Mouse (Mus musculus): ENCODE data around the gene Ssbp4. TPM values are rescaled to one million over a fixed set of nuclear protein-coding genes. Genes with fewer than 3 reads are reported as not detected.
A peak's percentile ranks its signal among the peaks of the same experiment; 100 is the strongest.

The Ssbp4 gene
- total RNA-seq, 2 experiments from 2014 or later: 272 to 279 TPM

GRCm38 (mm10) chr8:70607898-70608748 is 549 bp downstream of the Ssbp4 start:
- peak; percentile 59 to 72 for DNase-seq (ENCODE audit: low spot score in 2 of 2)

DNA sequence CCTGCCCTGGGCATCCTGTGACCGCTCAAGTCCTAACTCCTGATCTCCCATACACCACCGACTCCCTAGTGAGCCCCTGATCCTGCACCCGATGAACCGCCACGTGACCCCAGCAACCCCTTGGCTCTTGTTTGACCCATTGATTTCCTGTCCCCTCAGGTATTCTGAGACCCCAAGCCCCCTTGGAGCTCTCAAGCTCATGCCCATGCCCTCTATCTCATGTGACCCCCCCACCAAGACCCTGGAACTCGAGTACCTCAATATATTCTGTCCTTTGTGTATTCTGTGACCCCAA is 1.1 kb downstream of the Ssbp4 start:
- no peak for DNase-seq (ENCODE audit: low spot score in 2 of 2)

GRCm38 (mm10) chr8:70606780-70607602 is 1.7 kb downstream of the Ssbp4 start:
- no peak for DNase-seq (ENCODE audit: low spot score in 2 of 2)

DNA sequence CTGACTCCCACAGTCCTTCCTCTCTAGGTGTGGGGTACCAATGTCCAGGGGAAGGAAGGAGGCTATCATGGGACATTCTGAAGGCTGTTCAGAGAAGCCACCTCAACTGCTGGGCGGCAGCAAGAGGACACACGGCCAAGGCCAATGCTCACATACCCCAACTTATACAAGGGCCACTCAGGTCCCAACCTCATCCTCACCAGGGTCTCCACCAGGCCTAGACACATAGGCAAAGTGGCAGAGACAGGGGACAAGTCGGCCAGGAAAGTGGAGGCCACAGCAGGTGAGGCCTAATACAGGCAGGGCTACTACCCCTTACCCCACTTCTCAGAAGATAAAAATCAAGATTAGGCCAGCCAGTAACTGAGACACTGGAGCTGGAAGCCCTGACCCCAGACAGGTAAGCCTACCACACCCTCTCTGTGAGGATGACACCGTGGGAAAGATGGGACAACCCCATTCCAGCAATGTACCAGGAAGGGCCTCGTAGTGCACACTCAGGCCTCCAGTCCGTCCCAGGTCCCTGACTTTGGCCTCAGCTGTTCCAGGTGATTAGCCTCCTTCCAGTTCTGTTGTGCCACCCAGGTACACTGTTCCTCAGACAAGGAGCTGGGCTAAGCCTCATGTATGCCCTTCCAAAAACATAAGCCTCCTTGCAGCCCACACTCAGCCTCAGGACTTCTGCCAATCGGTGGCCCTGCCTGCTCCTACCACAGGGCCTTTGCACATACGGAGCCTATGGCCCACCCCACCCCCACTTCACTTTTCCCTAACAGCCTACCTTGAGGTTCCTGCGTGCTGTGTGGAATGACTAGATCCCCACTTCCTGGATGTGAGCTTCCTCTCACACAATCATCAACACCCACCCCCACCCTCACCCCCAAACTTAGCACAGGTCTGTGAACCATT is 2.5 kb downstream of the Ssbp4 start:
- DNase-seq (ENCODE audit: low spot score in 2 of 2): no peak

DNA sequence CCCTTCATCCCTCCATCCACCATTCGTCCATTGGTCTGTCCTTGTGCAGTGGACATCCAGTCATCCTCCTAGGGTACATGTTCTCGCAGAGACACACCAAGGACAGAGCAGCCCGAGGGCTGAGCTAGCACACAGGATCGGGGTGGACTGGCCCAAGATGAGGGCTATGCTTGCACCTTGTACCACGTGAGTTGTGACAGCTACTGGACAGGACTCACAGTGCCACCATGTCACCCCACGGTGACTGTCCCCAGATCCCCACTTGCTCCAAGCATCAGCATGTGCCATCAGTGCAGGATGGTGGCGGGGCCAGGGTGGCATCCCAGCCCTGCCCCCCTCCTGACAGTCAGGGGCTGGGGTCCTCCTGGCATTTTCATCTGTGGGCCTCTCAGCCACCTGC is 4.1 kb downstream of the Ssbp4 start:
- no peak for DNase-seq (ENCODE audit: low spot score in 2 of 2)

DNA sequence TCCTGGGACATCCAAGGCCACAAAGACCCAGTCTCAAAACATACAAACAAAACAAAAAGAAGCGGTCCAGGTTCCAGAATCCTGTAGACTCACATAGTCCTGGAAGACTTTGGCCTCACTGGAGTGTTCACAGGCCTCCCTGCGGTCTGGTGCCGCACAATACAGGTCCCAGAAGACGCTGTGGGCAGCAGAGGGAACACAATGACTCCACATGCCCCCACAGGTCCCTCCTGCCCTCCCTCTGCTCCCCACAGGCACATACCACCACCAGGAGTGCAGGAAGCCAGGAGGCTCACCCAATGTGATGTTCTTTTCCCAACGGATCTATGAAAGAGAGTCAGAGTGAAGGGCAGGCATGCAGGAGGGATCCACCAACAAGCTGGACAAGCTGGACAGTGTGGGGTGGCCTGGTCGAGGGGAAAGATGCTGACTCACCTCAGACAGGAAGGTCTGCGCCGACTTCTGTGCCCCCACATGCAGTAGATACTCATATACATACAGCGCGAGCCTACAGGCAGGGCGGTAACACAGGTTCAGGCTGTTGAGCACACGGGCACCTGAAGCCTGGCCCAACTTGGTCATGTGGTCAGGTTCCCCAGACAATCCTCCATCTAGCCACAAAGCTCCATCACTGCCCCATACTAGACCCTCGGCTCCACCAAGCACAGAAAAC is 6.4 kb downstream of the Ssbp4 start:
- DNase-seq (ENCODE audit: low spot score in 2 of 2): no peak

DNA sequence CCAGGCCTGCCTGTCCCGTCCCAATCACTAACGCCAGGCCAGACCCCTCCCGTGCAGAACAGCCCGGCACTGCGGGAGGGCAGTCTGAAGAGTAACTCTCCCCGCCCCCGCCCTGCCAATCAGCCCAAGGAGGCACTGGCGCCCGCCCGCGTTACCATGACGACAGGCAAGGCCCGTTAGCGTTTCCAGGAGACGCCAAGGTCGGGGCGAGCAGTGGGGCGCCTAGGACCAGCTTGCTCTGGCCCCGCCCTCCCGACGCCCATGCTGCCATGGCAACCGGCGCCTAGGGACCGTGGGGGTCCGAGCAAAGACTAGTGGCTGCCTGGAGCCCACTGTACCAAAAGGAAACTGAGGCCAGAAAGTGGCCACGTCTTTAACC is 7.4 kb downstream of the Ssbp4 start:
- DNase-seq (ENCODE audit: low spot score in 2 of 2): peak; percentile 84 to 87

GRCm38 (mm10) chr8:70600473-70601270 is 8.0 kb downstream of the Ssbp4 start:
- DNase-seq (ENCODE audit: low spot score in 2 of 2): no peak

DNA sequence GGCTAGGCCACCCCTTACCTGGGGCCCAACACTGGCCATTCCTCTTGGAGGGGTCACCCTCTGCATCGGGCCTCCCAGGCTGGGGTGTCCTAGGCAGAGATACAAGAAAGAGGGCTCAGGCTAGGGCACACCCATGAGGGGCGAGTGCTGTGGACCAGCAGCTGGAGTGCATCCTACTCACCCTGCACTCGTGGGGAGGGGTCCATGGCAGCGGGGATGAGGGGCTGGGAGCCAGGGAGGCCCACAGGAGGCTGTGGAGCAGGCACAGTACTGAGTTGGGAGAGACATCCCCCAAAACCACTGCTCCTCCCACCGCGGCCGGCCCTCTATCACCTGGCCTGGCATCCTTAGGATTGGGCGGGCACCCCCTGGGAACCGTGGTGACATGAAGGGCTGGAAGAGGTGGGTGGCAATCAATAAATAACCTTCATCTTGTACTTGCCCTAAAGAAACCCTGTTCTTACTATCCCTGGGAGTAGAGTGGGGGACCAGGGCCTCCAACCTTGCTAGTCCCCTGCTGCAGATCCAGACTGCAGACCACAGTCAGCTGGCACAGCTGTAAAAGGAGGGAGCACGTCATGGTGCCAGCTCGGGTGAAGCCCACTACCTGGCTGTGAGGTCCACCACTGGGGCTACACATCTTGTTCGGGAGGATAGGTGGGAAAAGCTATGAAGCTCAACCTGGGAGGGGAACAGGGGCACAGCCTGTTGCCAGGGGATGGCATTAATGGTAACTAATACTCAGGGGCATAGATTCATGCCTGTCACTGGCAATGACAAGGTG is 9.0 kb downstream of the Ssbp4 start:
- DNase-seq (ENCODE audit: low spot score in 2 of 2): no peak

DNA sequence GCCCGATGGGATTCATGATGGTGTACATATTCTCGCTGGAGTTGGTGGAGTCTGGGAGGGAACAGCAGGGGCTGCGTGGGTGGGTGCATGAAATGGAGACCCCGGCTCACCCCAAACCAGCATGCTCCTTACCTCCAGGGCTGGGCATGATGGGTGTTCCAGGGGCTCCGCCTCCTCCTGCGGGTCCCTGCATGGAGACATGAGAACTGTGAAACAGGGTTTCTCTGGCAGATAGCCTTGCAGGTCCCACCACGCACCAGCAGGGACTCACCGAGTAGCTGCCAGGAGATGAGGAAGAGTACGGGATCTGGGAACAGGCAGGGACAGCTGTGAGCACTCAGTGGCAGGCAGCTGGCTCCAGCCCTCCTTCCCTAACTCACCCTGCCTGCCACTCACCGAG is 9.9 kb downstream of the Ssbp4 start:
- DNase-seq (ENCODE audit: low spot score in 2 of 2): peak; percentile 62 to 65

DNA sequence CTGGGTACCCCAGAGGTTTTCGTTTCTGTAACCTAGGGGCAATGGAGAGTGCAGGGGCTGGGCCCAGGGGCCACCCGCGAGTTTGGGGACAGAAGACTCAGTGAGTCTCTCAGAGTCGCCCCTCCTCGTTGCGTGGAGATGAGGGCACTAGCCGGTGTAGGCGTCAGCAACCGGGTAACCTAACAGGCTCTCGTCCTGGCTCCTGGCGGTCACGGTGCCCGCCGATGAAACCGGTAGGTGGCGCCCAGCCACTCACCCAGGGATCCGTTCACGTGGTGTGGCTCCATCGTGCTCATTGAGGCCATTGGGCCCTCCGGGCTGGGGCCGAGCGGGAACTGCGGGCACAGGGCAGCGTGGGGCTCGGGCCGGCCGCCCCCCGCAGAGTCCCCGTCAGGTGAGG is 10.4 kb downstream of the Ssbp4 start:
- peak; percentile 73 to 87 for DNase-seq (ENCODE audit: low spot score in 2 of 2)

DNA sequence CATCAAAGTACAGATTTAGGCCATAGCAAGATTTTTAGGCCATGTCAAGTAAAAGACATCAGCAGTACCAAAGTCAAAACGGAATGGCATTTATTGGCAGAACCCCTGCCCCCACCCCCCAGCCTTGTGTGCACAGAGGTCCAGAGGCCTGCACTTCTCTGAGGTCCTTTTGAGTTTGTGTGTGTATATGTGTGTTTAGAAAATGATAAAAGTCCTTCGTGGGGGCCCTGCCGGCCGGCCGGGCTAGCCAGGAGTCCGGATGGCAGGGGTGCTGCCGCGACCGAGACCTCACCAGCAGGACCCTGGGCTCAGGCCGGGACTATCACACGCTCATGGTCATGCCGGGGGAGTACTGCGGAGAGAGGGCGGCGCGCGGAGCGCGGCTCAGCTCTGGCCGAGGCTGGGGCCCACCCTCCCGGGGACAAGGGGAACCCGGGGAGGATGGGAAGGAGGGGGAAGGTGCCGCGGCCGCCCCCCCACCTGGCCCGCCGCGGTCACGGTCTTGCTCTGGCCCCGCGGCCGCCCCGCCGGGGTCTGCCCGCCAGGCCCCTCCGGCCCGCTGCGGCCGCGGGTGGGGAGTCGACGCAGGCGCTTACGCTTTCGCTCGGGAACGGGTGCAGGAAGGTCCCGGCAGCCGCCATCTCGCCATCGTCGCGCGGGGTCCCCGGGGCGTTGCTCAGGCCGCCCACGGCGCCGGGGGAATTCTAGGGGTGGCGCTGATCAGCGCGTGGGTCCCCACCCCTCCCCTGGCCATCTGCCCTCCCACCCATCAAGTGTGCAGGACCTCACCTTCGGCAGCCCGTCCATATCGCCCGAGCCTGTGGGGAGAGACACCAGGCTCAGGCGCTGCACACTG is 11.0 kb downstream of the Ssbp4 start:
- no peak for DNase-seq (ENCODE audit: low spot score in 2 of 2)

- no peak for DNase-seq (ENCODE audit: low spot score in 2 of 2)
Measured at GRCm38 (mm10) chr8:70596775-70597416, 11.8 kb downstream of the Ssbp4 start.

DNA sequence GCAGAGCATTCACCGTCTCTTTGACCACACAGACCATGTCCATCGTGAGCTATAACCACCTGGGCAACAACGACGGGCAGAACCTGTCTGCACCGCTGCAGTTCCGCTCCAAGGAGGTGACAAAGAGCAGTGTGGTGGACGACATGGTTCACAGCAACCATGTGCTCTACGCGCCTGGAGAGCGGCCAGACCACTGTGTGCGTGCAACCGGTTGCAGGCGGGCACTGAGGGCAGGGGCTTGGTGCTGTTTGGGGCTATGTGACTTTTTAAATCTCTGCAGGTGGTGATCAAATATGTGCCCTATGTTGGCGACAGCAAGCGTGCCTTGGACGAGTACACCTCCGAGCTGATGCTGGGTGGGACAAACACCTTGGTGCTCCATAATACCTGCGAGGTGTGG is 12.5 kb downstream of the Ssbp4 start:
- no peak for DNase-seq (ENCODE audit: low spot score in 2 of 2)

DNA sequence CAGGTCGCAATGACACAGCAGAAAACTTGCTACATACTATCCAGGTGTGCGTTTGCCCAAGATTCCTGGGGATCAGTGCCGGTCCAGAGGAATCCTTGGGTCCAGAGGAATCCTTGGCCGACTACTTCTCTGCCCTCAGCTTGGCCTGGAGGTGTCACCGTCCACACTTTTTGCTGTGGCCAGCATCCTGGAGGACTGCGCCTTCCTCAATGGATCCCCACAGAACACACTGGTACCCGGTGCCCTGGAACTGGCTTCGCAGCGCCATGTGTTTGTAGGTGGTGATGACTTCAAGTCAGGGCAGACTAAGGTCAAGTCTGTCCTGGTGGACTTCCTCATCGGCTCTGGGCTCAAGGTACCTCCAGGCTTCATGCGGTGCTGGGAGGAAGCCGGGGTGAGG is 12.9 kb downstream of the Ssbp4 start:
- DNase-seq (ENCODE audit: low spot score in 2 of 2): no peak

DNA sequence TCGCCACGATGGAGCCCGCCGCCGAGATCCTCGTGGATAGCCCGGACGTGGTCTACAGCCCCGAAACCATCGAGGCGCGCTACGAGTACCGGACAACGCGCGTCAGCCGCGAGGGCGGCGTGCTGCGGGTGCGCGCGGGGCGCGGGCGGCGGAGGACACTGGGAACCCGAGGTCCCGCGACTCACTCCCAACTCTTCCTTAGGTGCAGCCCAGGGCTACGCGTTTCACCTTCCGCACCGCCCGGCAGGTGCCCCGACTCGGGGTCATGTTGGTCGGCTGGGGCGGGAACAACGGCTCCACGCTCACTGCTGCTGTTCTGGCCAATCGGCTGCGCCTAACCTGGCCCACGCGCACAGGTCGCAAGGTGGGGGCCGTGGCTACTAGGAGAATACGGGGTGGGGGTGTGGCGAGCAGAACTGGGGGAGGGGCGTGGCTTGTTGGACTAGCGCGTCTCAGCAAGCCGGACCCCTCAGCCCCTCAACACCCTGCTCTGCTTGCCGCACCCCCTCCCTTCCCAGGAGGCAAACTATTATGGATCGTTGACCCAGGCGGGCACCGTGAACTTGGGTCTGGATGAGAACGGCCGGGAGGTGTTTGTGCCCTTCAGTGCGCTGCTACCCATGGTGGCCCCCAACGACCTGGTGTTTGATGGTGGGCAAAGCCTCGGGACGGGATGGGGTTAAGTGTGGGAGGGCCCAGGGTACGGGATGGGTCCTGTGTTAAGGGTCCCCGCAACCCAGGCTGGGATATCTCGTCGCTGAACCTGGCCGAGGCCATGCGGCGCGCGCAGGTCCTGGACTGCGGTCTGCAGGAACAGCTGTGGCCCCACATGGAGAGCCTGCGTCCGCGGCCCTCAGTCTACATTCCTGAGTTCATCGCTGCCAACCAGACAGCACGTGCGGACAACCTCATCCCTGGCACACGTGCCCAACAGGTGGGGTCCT is 13.8 kb downstream of the Ssbp4 start:
- no peak for DNase-seq (ENCODE audit: low spot score in 2 of 2)
